Mouse (Mus musculus) forebrain, postnatal 0 days (tissue): ENCODE results near the gene Ube2j1. TPM values are rescaled to one million over a fixed set of nuclear protein-coding genes. Genes with fewer than 3 reads are reported as not detected.

Experiments
- ATAC-seq: fragments of 200-750 bp; cut with Nextera tagmentation; 2 replicates; pipeline ENCODE4 v1.8.0; 2017; ENCODE audit warnings: mild to moderate bottlenecking, moderate library complexity
- DNase-seq: peaks from one replicate; pipeline ENCODE4 v3.0.0-alpha.2; 2015
- H3K27ac ChIP-seq: fragments of 300-500 bp; sonication (generic); 2 replicates; pipeline ENCODE4 v1.5.1; 2014; ENCODE audit warnings: low read depth, mild to moderate bottlenecking, antibody characterized with exemption, low read length, moderate library complexity, mixed read lengths
- H3K27me3 ChIP-seq: fragments of 300-500 bp; sonication (generic); 2 replicates; pipeline ENCODE4 v1.6.1; 2014; ENCODE audit warnings: mild to moderate bottlenecking, low read length, mixed read lengths; ENCODE audit not compliant: insufficient read depth
- H3K36me3 ChIP-seq: fragments of 300-500 bp; sonication (generic); 2 replicates; pipeline ENCODE4 v1.6.1; 2014; ENCODE audit warnings: mild to moderate bottlenecking, moderate library complexity; ENCODE audit not compliant: insufficient read depth
- H3K4me1 ChIP-seq: fragments of 300-500 bp; sonication (generic); 2 replicates; pipeline ENCODE4 v1.6.1; 2014; ENCODE audit warnings: antibody characterized with exemption; ENCODE audit not compliant: insufficient read depth
- H3K4me2 ChIP-seq: fragments of 300-500 bp; sonication (generic); 2 replicates; pipeline ENCODE4 v1.6.1; 2014; ENCODE audit warnings: low read depth, mild to moderate bottlenecking, moderate library complexity
- H3K4me3 ChIP-seq: fragments of 300-500 bp; sonication (generic); 2 replicates; pipeline ENCODE4 v1.5.1; 2014; ENCODE audit warnings: low read depth, low read length, mixed read lengths
- H3K9ac ChIP-seq: fragments of 300-500 bp; sonication (generic); 2 replicates; pipeline ENCODE4 v1.6.1; 2014; ENCODE audit warnings: mild to moderate bottlenecking
- H3K9me3 ChIP-seq: fragments of 300-500 bp; sonication (generic); 2 replicates; pipeline ENCODE4 v1.6.1; 2016; ENCODE audit warnings: low read length
- CTCF ChIP-seq: sonication (generic); IDR thresholded peaks from 2 replicates; pipeline ENCODE4 v1.5.1; 2016; ENCODE audit warnings: antibody characterized with exemption, control low read depth, low read depth
- WGBS: fragments of 180-500 bp; shearing (Covaris S2); extraction: QIAGEN DNeasy Blood & Tissue Kit; methylation state at CpG from one replicate; pipeline ENCODE4 v1.1.7; 2014; 5-methylcytosine and 5-hydroxymethylcytosine counted together
- polyA plus RNA-seq: library from polyadenylated mRNA; unstranded; fragments of >200 nt; fragmentation: Nextera tagmentation; extraction: Ambion mirVana; gene quantifications from 2 replicates; pipeline ENCODE4 v1.2.1, GENCODE M21; 2015
- total RNA-seq: library from RNA; depleted of rRNA; stranded (reverse); fragments of >200 nt; gene quantifications from 2 replicates; pipeline ENCODE4 v1.2.3, GENCODE M21; 2014

Ube2j1 gene
- total and polyA plus RNA-seq, 2 experiments from 2014 or later, result 61.2 to 106 TPM

DNA sequence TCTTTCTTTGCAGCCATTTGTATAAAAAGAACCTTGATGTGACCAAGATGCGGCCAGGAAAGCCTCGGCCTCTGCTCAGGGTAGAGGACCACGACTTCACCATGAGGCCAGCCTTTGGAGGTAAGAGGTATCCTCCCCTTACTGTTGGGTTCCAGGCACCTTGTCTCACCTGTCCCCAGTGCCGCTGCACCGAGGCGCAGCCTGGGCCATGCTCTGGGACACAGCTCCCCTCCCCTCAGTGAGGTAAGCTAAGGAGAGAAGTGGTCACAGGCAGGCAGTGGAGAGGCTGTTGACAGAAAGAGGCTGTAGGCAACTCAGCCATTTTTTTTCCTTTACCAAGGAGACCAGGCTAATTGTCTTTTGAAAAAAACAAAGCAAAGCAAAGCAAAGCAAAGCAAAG, 40.1 kb downstream of the Ube2j1 start:
- WGBS, result 90% methylated on average over 6 of the region's 6 CpGs
- H3K4me2 ChIP-seq, result no peak overlapping the region
- no peaks in the 10 kb centered on the region for H3K27me3 ChIP-seq
- no peaks in the 10 kb centered on the region for H3K9me3 ChIP-seq
- H3K36me3 ChIP-seq, result no peaks in the 10 kb centered on the region
- no peak overlapping the region for H3K27ac ChIP-seq
- H3K4me3 ChIP-seq, result no peak overlapping the region
- no peak for TF ChIP-seq CTCF
- H3K9ac ChIP-seq, result no peak overlapping the region
- no peaks in the 10 kb centered on the region for H3K4me1 ChIP-seq
- ATAC-seq (no peak), DNase-seq (no peak)

DNA sequence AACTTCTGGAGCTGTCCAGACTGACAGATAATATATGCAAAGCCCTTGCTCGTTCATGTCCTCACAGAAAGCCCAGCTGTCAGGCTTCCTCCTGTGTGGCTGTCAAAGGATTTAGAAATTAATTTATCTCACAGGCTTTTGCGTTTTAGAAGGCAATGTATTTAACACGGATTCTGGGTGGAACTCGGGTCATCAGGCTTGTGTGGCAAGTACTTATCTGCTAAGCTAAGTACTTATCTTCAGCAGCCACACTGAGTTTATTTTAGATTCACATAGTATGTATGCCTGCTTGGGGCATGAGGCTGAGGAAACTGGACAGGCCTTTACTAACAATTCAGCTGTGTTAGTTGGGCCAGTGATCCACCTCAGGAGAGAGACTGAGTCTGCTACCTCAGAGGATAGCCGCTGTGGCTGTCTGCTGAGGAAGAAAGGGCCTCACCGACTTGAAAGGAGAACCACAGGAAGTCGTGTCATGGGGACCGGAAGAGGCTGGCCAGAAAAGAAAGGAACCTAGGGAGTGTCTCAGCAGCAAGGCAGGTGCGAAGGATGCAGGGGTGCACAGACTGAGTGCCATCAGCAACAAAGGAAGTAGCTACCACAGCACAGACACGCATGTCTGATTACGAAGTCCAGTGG, 41.4 kb downstream of the Ube2j1 start:
- TF ChIP-seq CTCF, result no peak
- Histone ChIP-seq H3K4me2 (no peak overlapping the region), H3K27ac (no peak overlapping the region), H3K36me3 (no peaks in the 10 kb centered on the region), H3K4me1 (no peaks in the 10 kb centered on the region), H3K9ac (no peak overlapping the region), H3K27me3 (no peaks in the 10 kb centered on the region), H3K4me3 (no peak overlapping the region), H3K9me3 (no peaks in the 10 kb centered on the region)
- DNase-seq, result no peak
- ATAC-seq, result no peak
- 42% methylated on average over 11 of the region's 11 CpGs for WGBS

DNA sequence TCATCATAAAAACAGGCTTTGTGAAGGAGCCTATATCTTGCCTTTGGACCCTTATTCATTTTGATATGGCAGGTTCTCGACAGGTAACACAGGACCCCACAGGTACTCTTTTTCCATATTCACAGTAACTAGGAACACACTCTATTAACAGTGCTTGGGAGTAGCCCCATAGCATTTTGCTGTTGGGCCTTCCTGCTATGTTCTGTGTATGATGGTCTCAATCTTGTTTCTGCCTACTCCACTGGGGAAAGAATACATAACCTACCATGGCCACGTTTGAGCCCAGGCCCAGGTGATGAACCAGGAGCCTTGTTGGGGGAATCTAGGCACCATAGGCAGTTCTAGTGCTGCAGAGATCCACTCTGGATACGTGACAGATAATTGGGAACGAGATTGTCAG, 43.2 kb downstream of the Ube2j1 start:
- WGBS, result 89% methylated on average over 4 of the region's 4 CpGs
- no peak for ATAC-seq

DNA sequence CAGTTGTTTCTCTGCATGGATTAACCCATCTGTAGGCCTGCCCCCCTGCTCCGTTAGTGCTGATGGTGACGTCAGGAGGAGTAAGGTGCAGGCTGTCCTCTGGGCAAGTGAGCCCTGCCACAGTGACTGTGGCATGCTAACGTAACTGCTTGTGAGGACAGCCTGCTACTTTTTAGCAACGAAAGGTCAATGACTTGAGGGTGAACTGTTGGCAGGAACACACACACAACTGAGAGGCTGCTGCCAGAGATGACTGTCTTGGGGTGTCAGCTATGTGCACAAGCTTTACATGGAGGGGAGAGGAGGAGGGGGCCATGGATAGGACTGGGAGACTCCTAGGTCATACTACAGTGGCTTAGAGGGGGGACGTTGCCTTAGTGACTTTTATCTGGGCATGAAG, 43.6 kb downstream of the Ube2j1 start:
- Histone ChIP-seq H3K4me1 (no peaks in the 10 kb centered on the region), H3K9me3 (no peaks in the 10 kb centered on the region), H3K4me3 (no peak overlapping the region), H3K4me2 (no peak overlapping the region), H3K27ac (no peak overlapping the region), H3K9ac (no peak overlapping the region), H3K36me3 (no peaks in the 10 kb centered on the region), H3K27me3 (no peaks in the 10 kb centered on the region)
- ATAC-seq (no peak), DNase-seq (no peak)
- TF ChIP-seq CTCF, result no peak
- 81% methylated on average over 5 of the region's 5 CpGs for WGBS

More for the DNA sequence above, 43.2 kb downstream of the Ube2j1 start:
- no peak for TF ChIP-seq CTCF
- Histone ChIP-seq H3K27me3 (no peaks in the 10 kb centered on the region), H3K9ac (no peak overlapping the region), H3K9me3 (no peaks in the 10 kb centered on the region), H3K4me1 (no peaks in the 10 kb centered on the region), H3K4me3 (no peak overlapping the region), H3K36me3 (no peaks in the 10 kb centered on the region), H3K27ac (no peak overlapping the region), H3K4me2 (no peak overlapping the region)
- DNase-seq, result no peak

DNA sequence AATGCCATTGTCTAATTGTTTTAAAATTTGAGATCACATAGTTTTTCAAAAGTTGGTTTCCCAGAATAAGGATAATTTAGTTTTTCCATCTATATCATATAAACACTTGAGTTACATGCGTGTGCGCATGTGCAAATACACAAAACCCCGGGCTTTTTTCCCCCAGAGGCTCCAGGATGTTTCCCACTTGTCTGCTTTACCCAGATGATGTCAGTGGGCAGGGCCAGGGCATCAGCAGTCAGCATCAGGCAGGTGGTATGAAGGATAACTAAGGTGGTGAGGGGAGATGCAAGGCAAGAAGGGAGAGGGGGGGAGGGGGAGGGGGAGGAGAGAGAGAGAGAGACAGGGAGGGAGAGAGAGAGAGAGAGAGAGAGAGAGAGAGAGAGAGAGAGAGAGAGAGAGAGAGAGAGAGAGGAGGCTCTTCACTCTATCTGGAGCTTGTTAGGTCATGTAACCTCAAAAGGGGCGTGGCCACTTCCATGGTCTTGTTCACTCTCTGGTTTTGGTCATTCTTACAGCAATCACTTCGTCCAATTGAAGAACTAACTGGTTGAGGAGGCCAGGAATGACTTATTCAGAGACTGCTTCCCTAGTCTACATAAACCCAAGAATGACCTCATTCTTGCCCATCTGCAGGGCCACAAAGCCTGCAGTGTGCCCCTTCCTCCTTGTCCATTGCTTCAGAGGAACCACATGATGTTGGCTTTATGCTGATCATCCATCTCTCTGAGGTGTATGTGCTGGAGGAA, 44.7 kb downstream of the Ube2j1 start:
- 90% methylated on average over 5 of the region's 5 CpGs for WGBS
- H3K9me3 ChIP-seq, result no peaks in the 10 kb centered on the region
- no peak overlapping the region for H3K4me3 ChIP-seq
- no peak overlapping the region for H3K27ac ChIP-seq
- DNase-seq (no peak), ATAC-seq (no peak)
- no peaks in the 10 kb centered on the region for H3K27me3 ChIP-seq
- no peak overlapping the region for H3K9ac ChIP-seq
- no peak for TF ChIP-seq CTCF
- no peaks in the 10 kb centered on the region for H3K4me1 ChIP-seq
- no peak overlapping the region for H3K4me2 ChIP-seq
- H3K36me3 ChIP-seq, result no peaks in the 10 kb centered on the region

DNA sequence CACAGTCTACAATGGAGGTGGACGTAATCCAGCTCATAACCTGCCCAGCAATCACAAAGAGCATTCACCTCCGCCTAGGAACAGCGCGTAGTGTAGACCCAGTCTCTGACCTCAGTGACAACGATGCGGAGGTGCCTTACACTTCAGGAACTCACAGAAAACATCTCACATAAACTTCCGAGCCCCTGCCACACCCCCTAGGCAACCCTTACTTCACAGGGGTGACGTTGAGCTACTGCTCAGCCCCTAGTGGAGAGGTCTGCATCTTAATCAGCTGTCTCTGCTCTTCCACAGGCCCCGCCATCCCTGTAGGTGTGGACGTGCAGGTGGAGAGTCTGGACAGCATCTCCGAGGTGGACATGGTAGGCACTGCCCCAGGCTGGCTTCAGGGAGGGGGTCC, 45.9 kb downstream of the Ube2j1 start:
- no peak overlapping the region for H3K4me2 ChIP-seq

DNA sequence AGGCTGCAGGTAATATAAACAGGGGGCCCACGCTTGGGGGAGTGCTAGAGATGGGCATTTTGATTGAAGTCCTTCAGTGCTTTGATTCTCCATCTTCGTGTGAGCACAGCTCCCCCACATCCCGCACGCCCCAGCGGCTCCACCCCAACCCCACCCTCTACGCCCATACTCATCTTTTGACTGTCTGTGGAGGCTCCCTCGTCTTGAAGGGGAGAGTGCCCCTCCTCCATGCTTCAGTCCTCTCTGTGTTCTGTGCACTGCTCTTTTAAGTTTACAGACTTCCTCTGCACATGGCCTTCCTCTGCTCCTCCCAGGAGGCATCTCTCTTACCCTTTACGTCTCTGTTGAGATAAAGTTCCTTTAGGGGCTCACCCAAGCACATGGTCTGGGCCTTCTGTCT, 46.5 kb downstream of the Ube2j1 start:
- no peak overlapping the region for H3K27ac ChIP-seq
- ATAC-seq, result no peak
- H3K9ac ChIP-seq, result no peak overlapping the region
- no peaks in the 10 kb centered on the region for H3K27me3 ChIP-seq
- no peaks in the 10 kb centered on the region for H3K36me3 ChIP-seq
- H3K4me3 ChIP-seq, result no peak overlapping the region
- no peak overlapping the region for H3K4me2 ChIP-seq
- DNase-seq, result no peak
- no peaks in the 10 kb centered on the region for H3K4me1 ChIP-seq
- 68% methylated on average over 8 of the region's 8 CpGs for WGBS
- no peak for TF ChIP-seq CTCF
- no peaks in the 10 kb centered on the region for H3K9me3 ChIP-seq

More for the DNA sequence above, 45.9 kb downstream of the Ube2j1 start:
- H3K27me3 ChIP-seq, result no peaks in the 10 kb centered on the region
- no peak overlapping the region for H3K4me3 ChIP-seq
- DNase-seq (no peak), ATAC-seq (no peak)
- no peaks in the 10 kb centered on the region for H3K4me1 ChIP-seq
- no peak overlapping the region for H3K9ac ChIP-seq
- H3K27ac ChIP-seq, result no peak overlapping the region
- TF ChIP-seq CTCF, result no peak
- H3K36me3 ChIP-seq, result no peaks in the 10 kb centered on the region
- WGBS, result 82% methylated on average over 11 of the region's 11 CpGs
- no peaks in the 10 kb centered on the region for H3K9me3 ChIP-seq
